Mouse (Mus musculus) neural tube, embryonic 15.5 days (tissue): Measurements from ENCODE around the gene Adam12. TPM values are rescaled to one million over a fixed set of nuclear protein-coding genes. Genes with fewer than 3 reads are reported as not detected.

Experiments
- ATAC-seq: fragments of 200-750 bp; cut with Nextera tagmentation; 2 replicates; pipeline ENCODE4 v1.8.0; 2017; ENCODE audit warnings: mild to moderate bottlenecking, moderate TSS enrichment, moderate library complexity; ENCODE audit not compliant: low FRiP score
- H3K27ac ChIP-seq: fragments of 300-500 bp; sonication (generic); replicated peaks from 2 replicates; pipeline ENCODE4 v1.5.1; 2015; ENCODE audit warnings: mild to moderate bottlenecking, inconsistent platforms
- H3K27me3 ChIP-seq: fragments of 300-500 bp; sonication (generic); replicated peaks from 2 replicates; pipeline ENCODE4 v1.6.1; 2015; ENCODE audit warnings: inconsistent platforms
- H3K36me3 ChIP-seq: fragments of 300-500 bp; sonication (generic); 2 replicates; pipeline ENCODE4 v1.6.1; 2015; ENCODE audit warnings: inconsistent platforms
- H3K4me1 ChIP-seq: fragments of 300-500 bp; sonication (generic); 2 replicates; pipeline ENCODE4 v1.6.1; 2015; ENCODE audit warnings: inconsistent platforms
- H3K4me2 ChIP-seq: fragments of 300-500 bp; sonication (generic); 2 replicates; pipeline ENCODE4 v1.6.1; 2015; ENCODE audit warnings: inconsistent platforms, mild to moderate bottlenecking, moderate library complexity
- H3K4me3 ChIP-seq: fragments of 300-500 bp; sonication (generic); replicated peaks from 2 replicates; pipeline ENCODE4 v1.5.1; 2015; ENCODE audit warnings: mild to moderate bottlenecking, inconsistent platforms
- H3K9ac ChIP-seq: fragments of 300-500 bp; sonication (generic); replicated peaks from 2 replicates; pipeline ENCODE4 v1.6.1; 2015; ENCODE audit warnings: mild to moderate bottlenecking, inconsistent platforms
- H3K9me3 ChIP-seq: fragments of 300-500 bp; sonication (generic); replicated peaks from 2 replicates; pipeline ENCODE4 v1.6.1; 2016; ENCODE audit warnings: inconsistent platforms
- WGBS: fragments of 180-500 bp; shearing (Covaris S2); methylation state at CpG from one replicate; pipeline ENCODE4 v1.1.7; 2015; ENCODE audit warnings: mixed read lengths; 5-methylcytosine and 5-hydroxymethylcytosine counted together
- polyA plus RNA-seq: library from polyadenylated mRNA; unstranded; fragments of >200 nt; fragmentation: Nextera tagmentation; extraction: Ambion mirVana; gene quantifications from 2 replicates; pipeline ENCODE4 v1.2.1, GENCODE M21; 2015

Gene Adam12
- polyA plus RNA-seq, 1 experiment from 2014 or later = 3.7 TPM

GRCm38 (mm10) chr7:134173442-134174090 lies 58.4 kb downstream of the Adam12 start:
- Histone ChIP-seq H3K27ac (no peak overlapping the region), H3K9ac (no peak overlapping the region), H3K4me1 (no peaks in the 10 kb centered on the region), H3K27me3 (no peaks in the 10 kb centered on the region), H3K36me3 (no peaks in the 10 kb centered on the region), H3K9me3 (no peaks in the 10 kb centered on the region), H3K4me2 (no peak overlapping the region), H3K4me3 (no peak overlapping the region)
- WGBS = 84% methylated on average over 14 of the region's 14 CpGs
- ATAC-seq = no peak

GRCm38 (mm10) chr7:134170180-134170910 lies 61.6 kb downstream of the Adam12 start:
- Histone ChIP-seq H3K36me3 (no peaks in the 10 kb centered on the region), H3K27ac (no peak overlapping the region), H3K4me3 (no peak overlapping the region), H3K9ac (no peak overlapping the region), H3K27me3 (no peaks in the 10 kb centered on the region), H3K4me2 (no peak overlapping the region), H3K9me3 (no peaks in the 10 kb centered on the region), H3K4me1 (no peaks in the 10 kb centered on the region)
- 85% methylated on average over 9 of the region's 9 CpGs for WGBS
- no peak for ATAC-seq

DNA sequence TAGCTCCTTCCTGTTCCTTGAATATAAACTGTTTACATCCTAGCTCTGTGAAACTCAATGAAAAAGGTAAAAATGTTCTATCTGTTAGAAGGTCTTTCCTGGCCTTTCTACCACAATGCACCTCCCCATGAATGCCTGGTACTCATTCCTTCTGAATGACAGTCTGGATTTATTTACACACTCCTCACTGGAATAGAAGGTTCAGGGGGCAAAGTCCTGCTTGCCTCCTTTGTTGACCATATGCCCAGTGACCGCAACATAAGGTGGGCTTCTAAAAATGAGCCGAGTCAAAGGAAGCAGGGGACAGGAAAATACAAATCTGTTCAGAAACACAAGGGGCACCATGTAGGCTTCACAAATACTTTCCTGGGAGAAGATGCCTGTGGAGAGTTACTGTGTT lies 62.2 kb downstream of the Adam12 start:
- no peak overlapping the region for H3K4me3 ChIP-seq

GRCm38 (mm10) chr7:134167586-134167985 lies 64.4 kb downstream of the Adam12 start:
- H3K4me3 ChIP-seq = no peak overlapping the region
- no peak overlapping the region for H3K27ac ChIP-seq
- no peaks in the 10 kb centered on the region for H3K9me3 ChIP-seq
- no peaks in the 10 kb centered on the region for H3K36me3 ChIP-seq
- H3K9ac ChIP-seq = no peak overlapping the region
- WGBS = 56% methylated on average over 3 of the region's 3 CpGs
- no peak overlapping the region for H3K4me2 ChIP-seq
- no peak for ATAC-seq
- H3K4me1 ChIP-seq = no peaks in the 10 kb centered on the region
- no peaks in the 10 kb centered on the region for H3K27me3 ChIP-seq

More for the DNA sequence above, 62.2 kb downstream of the Adam12 start:
- H3K9ac ChIP-seq = no peak overlapping the region
- no peak overlapping the region for H3K4me2 ChIP-seq
- H3K27me3 ChIP-seq = no peaks in the 10 kb centered on the region
- no peaks in the 10 kb centered on the region for H3K9me3 ChIP-seq
- ATAC-seq = no peak
- H3K27ac ChIP-seq = no peak overlapping the region
- no peaks in the 10 kb centered on the region for H3K36me3 ChIP-seq
- WGBS = 84% methylated on average over 2 of the region's 2 CpGs
- no peaks in the 10 kb centered on the region for H3K4me1 ChIP-seq

DNA sequence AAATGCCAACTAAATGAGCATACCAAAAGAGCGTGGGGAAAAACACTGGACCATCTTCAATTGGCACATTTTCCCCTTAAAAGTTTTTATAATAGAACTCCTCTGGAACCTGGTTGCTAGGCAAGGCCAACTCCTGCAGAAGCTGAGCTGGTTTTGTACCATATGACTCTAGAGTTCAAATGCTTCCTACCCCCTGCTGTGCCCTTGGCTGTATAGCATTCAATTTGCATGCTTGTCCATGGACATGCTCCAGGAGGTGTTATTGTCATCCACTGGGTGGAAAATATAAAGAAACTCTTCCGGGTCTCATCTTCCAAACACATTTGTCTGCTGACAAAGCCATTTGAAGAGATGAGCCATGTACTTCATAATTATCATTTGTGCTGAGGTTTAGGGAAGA lies 68.2 kb downstream of the Adam12 start:
- Histone ChIP-seq H3K9ac (no peak overlapping the region), H3K9me3 (no peaks in the 10 kb centered on the region), H3K27ac (no peak overlapping the region), H3K36me3 (no peaks in the 10 kb centered on the region), H3K4me2 (no peak overlapping the region), H3K4me3 (no peak overlapping the region), H3K4me1 (no peaks in the 10 kb centered on the region), H3K27me3 (no peaks in the 10 kb centered on the region)
- no peak for ATAC-seq
- 42% methylated on average over 2 of the region's 2 CpGs for WGBS

- no peaks in the 10 kb centered on the region for H3K36me3 ChIP-seq
- H3K4me1 ChIP-seq = no peaks in the 10 kb centered on the region
- ATAC-seq = no peak
- no peak overlapping the region for H3K4me3 ChIP-seq
- 62% methylated on average over 6 of the region's 6 CpGs for WGBS
- no peaks in the 10 kb centered on the region for H3K27me3 ChIP-seq
- no peak overlapping the region for H3K4me2 ChIP-seq
- no peak overlapping the region for H3K27ac ChIP-seq
- H3K9me3 ChIP-seq = no peaks in the 10 kb centered on the region
- no peak overlapping the region for H3K9ac ChIP-seq
These were observed 69.1 kb downstream of the Adam12 start for GRCm38 (mm10) chr7:134162886-134163285.

DNA sequence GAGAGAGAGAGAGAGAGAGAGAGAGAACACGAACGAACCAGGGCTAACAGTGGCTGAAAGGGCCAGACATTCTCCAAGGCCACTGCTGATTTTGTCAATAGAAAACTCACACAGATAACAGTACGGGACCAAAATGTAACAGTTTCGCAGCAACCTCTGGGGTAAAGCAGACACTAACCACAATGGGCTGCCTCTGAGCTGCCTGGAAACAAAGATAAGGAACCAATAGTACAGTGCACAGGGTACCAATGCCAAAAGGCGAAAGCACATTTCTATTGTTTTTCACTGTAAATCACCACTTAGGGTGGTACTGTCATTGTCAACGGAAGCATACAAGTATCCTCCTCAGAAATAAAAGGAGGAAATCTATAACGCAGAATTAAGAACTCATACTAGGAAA lies 72.3 kb downstream of the Adam12 start:
- Histone ChIP-seq H3K4me1 (no peaks in the 10 kb centered on the region), H3K27ac (no peak overlapping the region), H3K36me3 (no peaks in the 10 kb centered on the region), H3K9ac (no peak overlapping the region), H3K4me2 (no peak overlapping the region), H3K9me3 (no peaks in the 10 kb centered on the region), H3K27me3 (no peaks in the 10 kb centered on the region), H3K4me3 (no peak overlapping the region)
- ATAC-seq = no peak
- WGBS = 86% methylated on average over 7 of the region's 7 CpGs

DNA sequence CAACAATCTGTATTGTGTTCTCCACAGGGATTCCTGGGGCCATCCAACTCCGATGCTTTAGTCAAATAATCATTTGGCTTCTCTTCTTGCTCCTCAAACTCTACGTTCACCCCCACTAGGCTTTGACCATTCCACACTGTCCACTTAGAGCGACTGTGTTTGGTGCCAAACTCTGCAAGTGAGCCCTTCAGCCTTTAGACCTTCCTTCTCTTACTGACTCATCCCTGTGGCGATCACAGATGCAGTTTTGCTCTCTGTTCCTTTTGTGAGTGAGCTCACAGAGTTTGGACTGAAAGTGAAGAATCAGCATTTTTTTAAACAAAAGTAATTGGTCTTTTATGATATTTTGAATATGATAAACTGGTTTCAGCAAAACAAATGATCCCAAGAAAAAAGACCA lies 80.6 kb downstream of the Adam12 start:
- Histone ChIP-seq H3K4me1 (no peaks in the 10 kb centered on the region), H3K9me3 (no peaks in the 10 kb centered on the region), H3K36me3 (no peaks in the 10 kb centered on the region), H3K4me3 (no peak overlapping the region), H3K4me2 (no peak overlapping the region), H3K9ac (no peak overlapping the region), H3K27ac (no peak overlapping the region), H3K27me3 (no peaks in the 10 kb centered on the region)
- no peak for ATAC-seq
- 76% methylated on average over 4 of the region's 4 CpGs for WGBS

DNA sequence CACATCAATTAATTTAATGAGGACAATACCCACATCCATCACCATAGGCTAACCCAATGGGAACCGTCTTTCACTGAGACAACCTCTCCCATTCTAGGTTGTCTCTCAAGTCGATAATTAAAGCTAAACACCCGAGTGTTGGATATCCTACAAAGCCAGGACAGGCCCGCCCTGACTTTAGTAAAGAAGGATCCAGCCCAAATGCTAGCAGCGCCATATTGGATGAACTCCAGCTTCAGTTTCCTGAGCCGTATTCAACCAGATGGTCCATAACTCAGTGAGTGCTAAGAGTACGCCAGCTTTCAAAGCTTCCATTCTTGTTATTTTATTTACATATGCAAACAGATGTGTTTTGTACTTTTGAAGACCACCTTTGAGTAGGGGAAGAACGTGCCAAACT lies 81.6 kb downstream of the Adam12 start:
- WGBS = 69% methylated on average over 8 of the region's 8 CpGs
- ATAC-seq = no peak

GRCm38 (mm10) chr7:134149351-134149750 lies 82.6 kb downstream of the Adam12 start:
- Histone ChIP-seq H3K27me3 (no peaks in the 10 kb centered on the region), H3K4me3 (no peak overlapping the region), H3K4me2 (no peak overlapping the region), H3K4me1 (no peaks in the 10 kb centered on the region), H3K9me3 (no peaks in the 10 kb centered on the region), H3K9ac (no peak overlapping the region), H3K27ac (no peak overlapping the region), H3K36me3 (no peaks in the 10 kb centered on the region)
- 85% methylated on average over 6 of the region's 6 CpGs for WGBS
- no peak for ATAC-seq

More for the DNA sequence above, 81.6 kb downstream of the Adam12 start:
- no peaks in the 10 kb centered on the region for H3K9me3 ChIP-seq
- no peak overlapping the region for H3K9ac ChIP-seq
- no peak overlapping the region for H3K27ac ChIP-seq
- no peak overlapping the region for H3K4me3 ChIP-seq
- H3K4me1 ChIP-seq = no peaks in the 10 kb centered on the region
- no peak overlapping the region for H3K4me2 ChIP-seq
- H3K36me3 ChIP-seq = no peaks in the 10 kb centered on the region
- no peaks in the 10 kb centered on the region for H3K27me3 ChIP-seq

GRCm38 (mm10) chr7:134147561-134147960 lies 84.4 kb downstream of the Adam12 start:
- H3K27me3 ChIP-seq = no peaks in the 10 kb centered on the region
- H3K4me1 ChIP-seq = no peaks in the 10 kb centered on the region
- 91% methylated on average over 3 of the region's 3 CpGs for WGBS
- no peaks in the 10 kb centered on the region for H3K36me3 ChIP-seq
- no peak for ATAC-seq
- H3K4me3 ChIP-seq = no peak overlapping the region
- H3K9me3 ChIP-seq = no peaks in the 10 kb centered on the region
- H3K27ac ChIP-seq = no peak overlapping the region
- no peak overlapping the region for H3K9ac ChIP-seq
- H3K4me2 ChIP-seq = no peak overlapping the region

GRCm38 (mm10) chr7:134146821-134147220 lies 85.1 kb downstream of the Adam12 start:
- no peak overlapping the region for H3K9ac ChIP-seq
- H3K4me3 ChIP-seq = no peak overlapping the region
- no peaks in the 10 kb centered on the region for H3K4me1 ChIP-seq
- H3K9me3 ChIP-seq = no peaks in the 10 kb centered on the region
- H3K27ac ChIP-seq = no peak overlapping the region
- no peaks in the 10 kb centered on the region for H3K27me3 ChIP-seq
- no peaks in the 10 kb centered on the region for H3K36me3 ChIP-seq
- 95% methylated on average over 2 of the region's 2 CpGs for WGBS
- no peak for ATAC-seq
- H3K4me2 ChIP-seq = no peak overlapping the region
